Mouse (Mus musculus): ENCODE results near the gene Tomm6.

The Tomm6 gene

DNA sequence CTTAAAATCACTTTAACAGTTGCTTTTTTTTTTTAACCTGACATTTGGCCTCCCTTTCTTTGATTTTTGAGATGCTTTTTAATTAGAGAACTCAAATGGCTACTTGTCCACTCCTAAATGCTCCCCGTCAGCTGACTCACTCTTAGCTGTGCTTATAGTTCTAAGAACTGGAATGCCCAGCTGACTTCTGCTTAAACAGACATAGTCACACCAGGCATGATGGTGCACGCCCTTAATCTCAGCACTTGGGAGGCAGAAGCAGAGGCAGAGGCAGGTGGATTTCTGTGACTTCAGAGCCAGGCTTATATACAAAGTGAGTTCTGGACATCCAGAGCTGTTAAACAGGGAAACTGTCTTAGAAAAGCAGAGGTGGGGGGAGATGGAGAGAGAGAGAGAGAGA is 36.2 kb downstream of the Tomm6 start:
- DNase-seq (ENCODE audit: low spot score) = no peak

DNA sequence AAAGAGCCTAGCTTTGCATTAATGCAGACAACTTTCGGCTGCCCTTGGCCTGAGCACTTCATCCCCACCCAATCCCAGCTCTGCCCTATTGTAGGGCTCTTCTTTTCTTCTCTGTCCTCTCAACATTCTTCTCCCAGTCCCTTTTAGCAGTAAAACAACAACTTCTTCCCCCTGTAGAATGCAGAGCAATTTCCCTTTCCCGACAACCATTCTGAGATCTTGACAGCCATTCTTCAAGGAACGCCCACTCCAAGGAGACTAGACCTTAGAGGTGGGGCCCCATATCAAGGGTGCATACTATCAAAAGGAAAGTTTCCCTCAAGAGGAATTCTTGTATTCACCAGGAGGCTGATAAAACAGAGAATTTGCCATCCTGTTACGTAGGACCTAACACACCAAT is 39.2 kb downstream of the Tomm6 start:
- DNase-seq (ENCODE audit: low spot score) = no peak

DNA sequence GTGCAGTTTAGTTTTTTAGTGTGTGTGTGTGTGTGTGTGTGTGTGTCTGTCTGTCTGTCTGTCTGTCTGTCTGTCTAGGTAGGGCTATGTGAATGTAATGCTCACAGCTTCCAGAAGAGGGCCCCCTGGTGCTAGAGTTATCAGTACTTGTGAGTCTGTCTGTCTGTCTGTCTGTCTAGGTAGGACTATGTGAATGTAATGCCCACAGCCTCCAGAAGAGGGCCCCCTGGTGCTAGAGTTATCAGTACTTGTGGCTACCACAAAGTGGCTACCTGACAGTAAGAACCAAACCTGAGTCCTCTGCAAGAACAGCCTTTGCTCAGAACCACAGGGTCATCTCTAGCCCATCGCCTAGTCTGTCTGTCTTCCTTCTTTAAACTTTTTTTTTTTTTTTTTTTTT is 41.5 kb downstream of the Tomm6 start:
- DNase-seq (ENCODE audit: low spot score) = peak; percentile 75

DNA sequence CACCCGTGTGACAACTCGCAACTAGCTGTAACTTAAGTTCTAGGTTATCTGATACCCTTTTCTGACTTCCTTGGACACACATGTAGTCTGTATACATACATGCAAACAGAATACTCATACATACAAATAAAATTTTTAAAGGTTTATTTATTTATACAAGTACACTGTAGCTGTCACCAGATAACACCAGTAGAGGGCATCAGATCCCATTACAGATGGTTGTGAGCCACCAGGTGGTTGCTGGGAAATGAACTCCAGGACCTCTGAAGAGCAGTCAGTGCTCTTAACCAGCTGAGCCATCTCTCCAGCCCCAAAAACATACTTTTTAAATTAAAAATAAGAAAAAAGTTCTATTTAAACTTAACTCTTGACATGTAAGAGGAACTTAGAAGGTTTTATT is 45.2 kb downstream of the Tomm6 start:
- DNase-seq (ENCODE audit: low spot score) = no peak

Data from yolk sac, embryonic 10.5 days (tissue).